Mouse (Mus musculus): ENCODE measurements around the gene Nphs2. TPM values are rescaled to one million over a fixed set of nuclear protein-coding genes. Genes with fewer than 3 reads are reported as not detected.

Nphs2 gene
- polyA plus RNA-seq, 1 experiment from 2014 or later: 0.75 TPM

DNA sequence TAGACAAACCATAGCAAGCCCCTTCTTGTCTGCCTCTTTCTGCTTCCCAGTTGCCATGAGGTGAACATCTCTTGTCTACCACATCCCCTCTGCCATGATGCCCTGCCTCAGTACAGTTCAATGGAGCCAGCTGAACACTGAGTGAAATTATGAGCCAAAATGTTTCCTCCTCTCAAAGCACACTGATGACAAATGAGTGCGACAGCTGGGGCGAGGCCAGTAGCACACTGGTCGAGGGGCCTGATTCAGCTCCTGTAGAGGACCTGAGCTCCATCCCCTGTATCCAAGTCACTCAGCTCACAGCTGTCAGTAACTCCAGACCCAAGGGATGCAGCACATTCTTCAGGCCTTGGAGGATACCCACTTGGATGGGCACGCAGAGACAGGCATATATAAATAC is 35.1 kb downstream of the Nphs2 start:
- ATAC-seq: no peak
- H3K4me1 ChIP-seq (replicated peaks; ENCODE audit: control insufficient read depth, insufficient read depth, low read length): no peaks in the 10 kb centered on the region
- WGBS: 92% methylated on average over 4 of the region's 4 CpGs
- no peak overlapping the region for H3K27ac ChIP-seq (ENCODE audit: low read length)
- no peak overlapping the region for H3K4me2 ChIP-seq (ENCODE audit: low read length)
- H3K27me3 ChIP-seq (replicated peaks; ENCODE audit: control insufficient read depth, insufficient read depth, low read length): no peaks in the 10 kb centered on the region
- no peak overlapping the region for H3K4me3 ChIP-seq (replicated peaks; ENCODE audit: low read length)
- no peaks in the 10 kb centered on the region for H3K9me3 ChIP-seq (ENCODE audit: control insufficient read depth, low read length)
- H3K36me3 ChIP-seq (ENCODE audit: control insufficient read depth, insufficient read depth): no peaks in the 10 kb centered on the region
- no peak overlapping the region for H3K9ac ChIP-seq (replicated peaks; ENCODE audit: low read depth, low read length)

DNA sequence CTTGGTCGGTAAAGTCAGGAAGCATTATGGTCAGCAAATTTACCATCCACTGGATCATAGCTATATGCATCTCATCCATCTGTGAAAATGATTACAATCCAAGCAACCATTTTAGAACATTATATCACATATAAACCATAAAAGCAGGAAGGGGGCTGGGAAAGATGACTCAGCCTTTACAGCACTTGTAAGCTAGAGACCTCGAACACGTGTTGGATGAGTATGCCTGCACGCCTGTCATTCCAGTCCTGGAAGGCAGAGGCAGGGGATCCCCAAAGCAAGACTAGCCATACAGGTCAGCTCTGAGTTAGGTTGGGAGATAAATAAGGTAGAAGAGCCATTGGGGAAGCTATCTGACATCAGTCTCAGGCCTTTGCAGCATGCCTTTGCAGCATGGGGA is 38.5 kb downstream of the Nphs2 start:
- H3K36me3 ChIP-seq (ENCODE audit: control insufficient read depth, insufficient read depth): no peaks in the 10 kb centered on the region
- no peaks in the 10 kb centered on the region for H3K27me3 ChIP-seq (replicated peaks; ENCODE audit: control insufficient read depth, insufficient read depth, low read length)
- ATAC-seq: no peak
- no peaks in the 10 kb centered on the region for H3K9me3 ChIP-seq (ENCODE audit: control insufficient read depth, low read length)
- H3K4me1 ChIP-seq (replicated peaks; ENCODE audit: control insufficient read depth, insufficient read depth, low read length): no peaks in the 10 kb centered on the region
- no peak overlapping the region for H3K9ac ChIP-seq (replicated peaks; ENCODE audit: low read depth, low read length)
- H3K4me2 ChIP-seq (ENCODE audit: low read length): no peak overlapping the region
- 85% methylated on average over 4 of the region's 4 CpGs for WGBS
- H3K4me3 ChIP-seq (replicated peaks; ENCODE audit: low read length): no peak overlapping the region
- H3K27ac ChIP-seq (ENCODE audit: low read length): no peak overlapping the region

GRCm38 (mm10) chr1:156350441-156350840 is 39.9 kb downstream of the Nphs2 start:
- H3K4me1 ChIP-seq (replicated peaks; ENCODE audit: control insufficient read depth, insufficient read depth, low read length): no peaks in the 10 kb centered on the region
- 87% methylated on average over 4 of the region's 4 CpGs for WGBS
- H3K36me3 ChIP-seq (ENCODE audit: control insufficient read depth, insufficient read depth): no peaks in the 10 kb centered on the region
- no peak overlapping the region for H3K4me2 ChIP-seq (ENCODE audit: low read length)
- H3K4me3 ChIP-seq (replicated peaks; ENCODE audit: low read length): no peak overlapping the region
- no peaks in the 10 kb centered on the region for H3K9me3 ChIP-seq (ENCODE audit: control insufficient read depth, low read length)
- H3K27me3 ChIP-seq (replicated peaks; ENCODE audit: control insufficient read depth, insufficient read depth, low read length): no peaks in the 10 kb centered on the region
- ATAC-seq: no peak
- no peak overlapping the region for H3K9ac ChIP-seq (replicated peaks; ENCODE audit: low read depth, low read length)
- no peak overlapping the region for H3K27ac ChIP-seq (ENCODE audit: low read length)

DNA sequence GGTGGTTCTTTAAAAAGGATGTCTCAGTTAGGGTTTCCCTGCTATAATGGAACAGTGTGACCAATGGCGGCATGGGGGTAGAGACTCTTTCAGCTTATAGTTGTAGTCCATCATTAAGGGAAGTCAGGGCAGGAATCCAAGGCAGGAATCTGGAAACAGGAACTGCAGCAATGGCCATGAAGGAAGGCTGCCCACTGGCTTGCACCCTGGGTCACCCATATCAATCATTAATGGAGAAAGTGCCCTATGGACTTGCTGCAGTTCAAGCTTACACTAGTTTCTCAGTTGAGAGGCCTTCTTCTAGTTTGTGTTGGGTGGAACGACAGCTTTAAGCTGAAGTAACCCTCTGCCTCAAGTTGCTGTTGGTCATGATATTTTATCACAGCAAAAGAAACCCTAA is 41.9 kb downstream of the Nphs2 start:
- no peaks in the 10 kb centered on the region for H3K27me3 ChIP-seq (replicated peaks; ENCODE audit: control insufficient read depth, insufficient read depth, low read length)
- H3K36me3 ChIP-seq (ENCODE audit: control insufficient read depth, insufficient read depth): no peaks in the 10 kb centered on the region
- no peak overlapping the region for H3K9ac ChIP-seq (replicated peaks; ENCODE audit: low read depth, low read length)
- H3K4me3 ChIP-seq (replicated peaks; ENCODE audit: low read length): no peak overlapping the region
- H3K4me2 ChIP-seq (ENCODE audit: low read length): no peak overlapping the region
- no peak for ATAC-seq
- no peaks in the 10 kb centered on the region for H3K4me1 ChIP-seq (replicated peaks; ENCODE audit: control insufficient read depth, insufficient read depth, low read length)
- WGBS: 95% methylated on average over 2 of the region's 2 CpGs
- no peaks in the 10 kb centered on the region for H3K9me3 ChIP-seq (ENCODE audit: control insufficient read depth, low read length)
- no peak overlapping the region for H3K27ac ChIP-seq (ENCODE audit: low read length)

GRCm38 (mm10) chr1:156365740-156366139 is 55.2 kb downstream of the Nphs2 start, which contains the start of gene Gm2000:
Gene Gm2000, plus strand, starts transcription at chr1:156366040.
- no peaks in the 10 kb centered on the region for H3K36me3 ChIP-seq (ENCODE audit: control insufficient read depth, insufficient read depth)
- H3K9ac ChIP-seq (replicated peaks; ENCODE audit: low read depth, low read length): no peak within 1 kb of the TSS
- H3K9me3 ChIP-seq (ENCODE audit: control insufficient read depth, low read length): no peaks in the 10 kb centered on the region
- H3K4me3 ChIP-seq (replicated peaks; ENCODE audit: low read length): no peak within 1 kb of the TSS
- no peak within 1 kb of the TSS for H3K27ac ChIP-seq (ENCODE audit: low read length)
- no peaks in the 10 kb centered on the region for H3K4me1 ChIP-seq (replicated peaks; ENCODE audit: control insufficient read depth, insufficient read depth, low read length)
- H3K27me3 ChIP-seq (replicated peaks; ENCODE audit: control insufficient read depth, insufficient read depth, low read length): no peaks in the 10 kb centered on the region
- no peak for ATAC-seq
- H3K4me2 ChIP-seq (ENCODE audit: low read length): no peak within 1 kb of the TSS
- whole genome bisulfite sequencing: 89% methylated on average over 8 of the region's 8 CpGs

Other genes with a start within 250 kb of the Nphs2 start
- 1.7 and 2.6 TPM in 2 replicates for gene Fam163a, start 105.7 kb upstream of the Nphs2 start, polyA plus RNA-seq (2015; fragmentation: Nextera tagmentation; extraction: Ambion mirVana)
- 0.41 and 1.3 TPM in 2 replicates for gene Tdrd5, start 7.1 kb upstream of the Nphs2 start, polyA plus RNA-seq (2015; fragmentation: Nextera tagmentation; extraction: Ambion mirVana)
- gene Gm2000, start 55.3 kb downstream of the Nphs2 start, polyA plus RNA-seq (2015; fragmentation: Nextera tagmentation; extraction: Ambion mirVana): 492 and 576 TPM in 2 replicates
- not detected in 2 replicates for gene Axdnd1, start 110.4 kb downstream of the Nphs2 start, polyA plus RNA-seq (2015; fragmentation: Nextera tagmentation; extraction: Ambion mirVana)
- gene Soat1, start 163.6 kb downstream of the Nphs2 start, polyA plus RNA-seq (2015; fragmentation: Nextera tagmentation; extraction: Ambion mirVana): 10.1 and 16.2 TPM in 2 replicates
- 0.73 and 1.3 TPM in 2 replicates for gene Gm10031, start 213.3 kb downstream of the Nphs2 start, polyA plus RNA-seq (2015; fragmentation: Nextera tagmentation; extraction: Ambion mirVana)
- gene Abl2, start 248.1 kb downstream of the Nphs2 start, polyA plus RNA-seq (2015; fragmentation: Nextera tagmentation; extraction: Ambion mirVana): 7.4 TPM in 2 replicates